Mouse (Mus musculus) forebrain, embryonic 12.5 days (tissue): ENCODE measurements at regions not wholly inside any gene's neighbourhood (a gene's known extent, or its start where the extent isn't known, plus 50 kb on each side); places are given as distances from the start of the nearest gene placed in this dataset.

ENCODE experiments used
- ATAC-seq: fragments of 200-750 bp; cut with Nextera tagmentation; 2 replicates; pipeline ENCODE4 v1.8.0; 2017; ENCODE audit warnings: moderate TSS enrichment; ENCODE audit not compliant: low FRiP score
- H3K27ac ChIP-seq: fragments of 300-500 bp; sonication (generic); 2 replicates; pipeline ENCODE4 v1.5.1; 2016; ENCODE audit warnings: mild to moderate bottlenecking
- H3K27me3 ChIP-seq: fragments of 300-500 bp; sonication (generic); 2 replicates; pipeline ENCODE4 v1.6.1; 2016; ENCODE audit warnings: mild to moderate bottlenecking
- H3K36me3 ChIP-seq: fragments of 300-500 bp; sonication (generic); replicated peaks from 2 replicates; pipeline ENCODE4 v1.6.1; 2016; ENCODE audit warnings: mild to moderate bottlenecking
- H3K4me1 ChIP-seq: fragments of 300-500 bp; sonication (generic); 2 replicates; pipeline ENCODE4 v1.6.1; 2016
- H3K4me2 ChIP-seq: fragments of 300-500 bp; sonication (generic); 2 replicates; pipeline ENCODE4 v1.6.1; 2016; ENCODE audit warnings: mild to moderate bottlenecking, moderate library complexity
- H3K4me3 ChIP-seq: fragments of 300-500 bp; sonication (generic); replicated peaks from 2 replicates; pipeline ENCODE4 v1.5.1; 2016; ENCODE audit warnings: mild to moderate bottlenecking
- H3K9ac ChIP-seq: fragments of 300-500 bp; sonication (generic); 2 replicates; pipeline ENCODE4 v1.6.1; 2016; ENCODE audit warnings: mild to moderate bottlenecking
- H3K9me3 ChIP-seq: fragments of 300-500 bp; sonication (generic); 2 replicates; pipeline ENCODE4 v1.6.1; 2016
- WGBS: fragments of 180-500 bp; shearing (Covaris S2); methylation state at CpG from one replicate; pipeline ENCODE4 v1.1.7; 2016; 5-methylcytosine and 5-hydroxymethylcytosine counted together

DNA sequence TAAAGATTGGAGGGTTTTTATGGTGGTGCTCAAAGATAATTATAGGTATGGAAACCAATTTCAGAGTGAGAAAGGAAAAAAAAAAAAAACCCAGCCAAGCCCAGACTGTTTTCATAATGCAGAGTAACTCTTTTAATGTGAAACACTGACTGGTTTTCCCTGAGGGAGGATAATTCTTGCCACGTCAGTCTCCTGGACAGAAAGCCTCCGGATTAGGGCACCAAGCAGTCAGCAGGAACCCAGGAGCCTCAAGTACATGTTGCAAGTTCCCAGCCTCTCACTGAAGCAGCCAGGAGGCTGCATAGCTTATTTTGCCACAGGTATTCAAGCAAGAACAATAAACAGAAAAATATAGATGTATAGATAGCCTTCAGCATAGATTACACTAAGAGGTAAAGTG, 378.9 kb upstream of the Noct start:
- H3K4me1 ChIP-seq, result peaks cover 9% of the 10 kb centered on the region
- no peak overlapping the region for H3K4me2 ChIP-seq
- no peaks in the 10 kb centered on the region for H3K27me3 ChIP-seq
- no peak overlapping the region for H3K9ac ChIP-seq
- 21% methylated on average over 2 of the region's 2 CpGs for WGBS
- no peaks in the 10 kb centered on the region for H3K9me3 ChIP-seq
- no peak overlapping the region for H3K4me3 ChIP-seq
- H3K36me3 ChIP-seq, result no peaks in the 10 kb centered on the region
- H3K27ac ChIP-seq, result peak overlapping the region; percentile 61
- ATAC-seq, result no peak; the same call in 1 of the 2 replicates

DNA sequence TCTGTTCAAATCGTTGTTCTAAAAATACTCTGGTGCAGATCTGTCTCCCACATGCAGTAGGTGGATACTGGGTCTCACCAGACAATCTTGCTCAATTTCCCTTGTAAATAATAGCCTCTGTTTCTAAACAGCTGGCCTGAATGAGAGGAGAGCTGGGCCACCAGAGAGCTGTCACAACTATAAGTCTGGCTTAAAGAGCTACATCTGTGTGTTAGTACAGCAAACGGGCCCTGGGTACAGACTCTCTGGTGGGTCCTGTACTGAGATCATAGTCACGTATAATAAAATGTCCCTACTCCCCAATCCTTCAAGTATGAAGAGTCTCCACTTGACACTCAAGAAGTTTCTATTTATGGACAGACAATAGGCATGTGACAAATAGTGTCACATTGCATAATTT, 375.7 kb upstream of the Noct start:
- no peak for ATAC-seq
- 74% methylated on average over 3 of the region's 3 CpGs for WGBS

GRCm38 (mm10) chr3:50851083-50851637, 373.1 kb upstream of the Noct start:
- WGBS, result 72% methylated on average over 5 of the region's 5 CpGs
- H3K4me3 ChIP-seq, result no peak overlapping the region
- H3K4me1 ChIP-seq, result no peaks in the 10 kb centered on the region
- no peak overlapping the region for H3K27ac ChIP-seq
- ATAC-seq, result peak; percentile 36; the same call in 1 of the 2 replicates
- H3K4me2 ChIP-seq, result no peak overlapping the region
- no peaks in the 10 kb centered on the region for H3K27me3 ChIP-seq
- H3K9me3 ChIP-seq, result no peaks in the 10 kb centered on the region
- no peak overlapping the region for H3K9ac ChIP-seq
- H3K36me3 ChIP-seq, result no peaks in the 10 kb centered on the region

More for the DNA sequence above, 375.7 kb upstream of the Noct start:
- H3K4me3 ChIP-seq, result no peak overlapping the region
- H3K9ac ChIP-seq, result no peak overlapping the region
- H3K27me3 ChIP-seq, result no peaks in the 10 kb centered on the region
- H3K36me3 ChIP-seq, result no peaks in the 10 kb centered on the region
- H3K27ac ChIP-seq, result no peak overlapping the region
- no peaks in the 10 kb centered on the region for H3K9me3 ChIP-seq
- peaks cover 9% of the 10 kb centered on the region for H3K4me1 ChIP-seq
- no peak overlapping the region for H3K4me2 ChIP-seq

GRCm38 (mm10) chr3:50867105-50867504, 357.1 kb upstream of the Noct start:
- Histone ChIP-seq H3K27me3 (no peaks in the 10 kb centered on the region), H3K4me2 (no peak overlapping the region), H3K9me3 (no peaks in the 10 kb centered on the region), H3K4me3 (no peak overlapping the region), H3K9ac (no peak overlapping the region), H3K27ac (no peak overlapping the region), H3K36me3 (no peaks in the 10 kb centered on the region), H3K4me1 (no peaks in the 10 kb centered on the region)
- no peak for ATAC-seq
- WGBS, result 100% methylated on average over 1 of the region's 1 CpGs

- no peaks in the 10 kb centered on the region for H3K36me3 ChIP-seq
- no peaks in the 10 kb centered on the region for H3K4me1 ChIP-seq
- no peak overlapping the region for H3K9ac ChIP-seq
- no peaks in the 10 kb centered on the region for H3K27me3 ChIP-seq
- 94% methylated on average over 3 of the region's 3 CpGs for WGBS
- H3K9me3 ChIP-seq, result no peaks in the 10 kb centered on the region
- no peak for ATAC-seq
- H3K4me3 ChIP-seq, result no peak overlapping the region
- H3K27ac ChIP-seq, result no peak overlapping the region
- no peak overlapping the region for H3K4me2 ChIP-seq
These were observed 355.0 kb upstream of the Noct start for GRCm38 (mm10) chr3:50869211-50869610.

DNA sequence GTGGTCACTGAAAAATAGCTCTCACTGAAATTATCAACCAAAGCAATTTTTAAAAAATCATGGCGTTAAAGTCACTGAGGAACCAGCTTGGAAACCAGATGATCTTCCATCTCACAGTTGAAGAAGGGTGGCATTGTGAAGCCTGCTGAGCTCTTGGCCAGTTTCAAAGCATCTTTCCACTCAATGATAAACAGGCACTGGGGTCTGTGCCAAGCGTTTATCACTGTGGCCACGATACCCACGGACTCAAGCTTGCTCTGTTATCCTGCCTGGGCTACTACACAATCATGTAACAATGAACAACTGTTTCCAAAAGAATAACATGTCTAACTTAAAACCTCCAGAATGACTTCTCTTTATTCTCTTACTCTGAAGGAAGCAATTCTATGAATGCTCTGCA, 345.2 kb upstream of the Noct start:
- Histone ChIP-seq H3K27ac (no peak overlapping the region), H3K9ac (no peak overlapping the region), H3K4me3 (no peak overlapping the region), H3K27me3 (no peaks in the 10 kb centered on the region), H3K36me3 (no peaks in the 10 kb centered on the region), H3K9me3 (no peaks in the 10 kb centered on the region), H3K4me2 (no peak overlapping the region), H3K4me1 (peaks cover 20% of the 10 kb centered on the region)
- ATAC-seq, result no peak
- WGBS, result 94% methylated on average over 4 of the region's 4 CpGs

DNA sequence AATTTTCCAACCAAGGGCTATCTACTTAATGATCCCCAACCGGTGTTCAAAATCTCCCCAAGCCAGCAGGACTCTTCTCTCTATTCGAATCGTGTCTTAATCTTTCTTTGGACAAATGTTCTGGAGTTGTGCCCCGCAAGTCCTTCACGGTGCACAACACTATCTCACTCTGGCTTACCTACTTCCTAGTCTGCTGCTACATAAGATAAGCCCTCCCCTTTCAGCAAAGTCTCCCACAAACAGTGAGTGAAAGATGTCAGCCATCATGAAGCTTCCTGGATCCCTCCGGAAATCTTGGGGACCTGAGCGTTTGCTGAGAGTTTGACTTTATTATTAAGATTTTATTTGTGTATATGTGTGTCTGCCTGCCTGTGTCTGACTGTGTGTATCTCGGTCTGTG, 344.7 kb upstream of the Noct start:
- no peak overlapping the region for H3K9ac ChIP-seq
- no peaks in the 10 kb centered on the region for H3K9me3 ChIP-seq
- peaks cover 20% of the 10 kb centered on the region for H3K4me1 ChIP-seq
- ATAC-seq, result no peak
- no peaks in the 10 kb centered on the region for H3K36me3 ChIP-seq
- H3K27ac ChIP-seq, result no peak overlapping the region
- H3K4me2 ChIP-seq, result no peak overlapping the region
- 93% methylated on average over 8 of the region's 8 CpGs for WGBS
- no peaks in the 10 kb centered on the region for H3K27me3 ChIP-seq
- no peak overlapping the region for H3K4me3 ChIP-seq

DNA sequence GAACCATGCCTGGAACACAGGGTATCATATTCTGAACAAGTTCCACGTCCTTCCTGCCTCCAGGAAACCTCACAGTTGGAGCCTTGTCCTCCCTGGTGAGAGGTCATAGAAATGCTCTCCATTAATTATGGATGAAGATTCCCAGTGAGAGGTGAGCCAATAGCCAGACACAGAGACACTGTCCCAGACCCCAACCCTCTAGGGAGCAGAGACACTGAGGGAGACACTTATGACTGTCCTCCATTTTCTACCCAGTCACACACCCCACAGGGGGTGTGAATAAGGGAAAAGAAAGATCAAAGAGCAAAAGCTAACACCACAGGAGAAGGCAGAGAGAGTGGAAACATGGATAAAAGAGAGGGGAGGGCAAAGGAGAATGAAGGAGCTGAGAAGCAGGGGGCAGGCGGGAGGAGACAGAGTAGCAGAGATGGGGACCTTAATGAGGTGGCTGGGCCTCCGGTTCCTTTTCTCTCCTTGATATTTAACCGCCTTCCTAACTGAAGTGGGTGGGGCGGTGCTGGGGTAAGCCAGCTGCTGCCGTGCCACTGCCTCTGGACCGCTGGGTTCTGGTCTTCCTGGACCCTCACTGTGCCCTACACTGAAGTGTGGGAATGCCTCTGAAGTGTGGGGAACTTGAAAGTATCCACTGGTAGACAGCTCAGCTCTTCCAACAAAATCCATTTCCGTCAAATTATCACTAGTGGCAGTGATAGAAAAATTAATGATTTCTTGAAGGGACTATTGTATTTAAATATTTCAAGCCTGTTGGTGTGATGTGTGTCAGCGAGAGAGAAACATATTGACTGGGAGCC, 342.6 kb upstream of the Noct start:
- Histone ChIP-seq H3K4me1 (peaks cover 20% of the 10 kb centered on the region), H3K27ac (peak overlapping the region; percentile 78), H3K36me3 (no peaks in the 10 kb centered on the region), H3K4me2 (peak overlapping the region; percentile 31), H3K27me3 (no peaks in the 10 kb centered on the region), H3K9ac (no peak overlapping the region), H3K9me3 (no peaks in the 10 kb centered on the region), H3K4me3 (no peak overlapping the region)
- WGBS, result 5% methylated on average over 9 of the region's 9 CpGs
- peak; percentile 75 for ATAC-seq

DNA sequence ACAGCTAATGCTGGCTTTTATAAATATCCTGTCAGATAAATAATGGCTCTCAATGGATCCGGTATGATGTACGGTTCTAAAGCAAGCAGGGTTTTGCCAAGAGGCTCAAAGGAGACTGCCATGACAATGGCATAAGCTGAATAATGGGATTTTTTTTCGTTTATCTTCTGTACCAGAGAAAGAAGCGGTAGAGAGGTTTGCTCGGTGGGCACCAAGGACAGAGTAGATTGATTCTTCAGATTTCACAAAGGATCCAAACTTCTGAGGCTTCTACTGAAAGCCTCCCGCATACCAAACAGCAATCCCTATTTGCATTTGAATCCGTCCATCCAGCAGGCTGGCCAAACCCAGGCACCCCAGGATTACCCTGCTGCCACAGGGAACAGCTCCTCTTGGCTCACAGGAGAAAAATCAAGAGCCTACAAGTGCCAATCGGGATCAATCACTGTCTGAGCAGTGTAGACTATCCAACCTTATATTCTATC, 342.0 kb upstream of the Noct start:
- peak; percentile 69 for ATAC-seq
- H3K9ac ChIP-seq, result no peak overlapping the region
- no peaks in the 10 kb centered on the region for H3K27me3 ChIP-seq
- no peak overlapping the region for H3K4me3 ChIP-seq
- peak overlapping the region; percentile 31; the same call in 1 of the 2 replicates for H3K4me2 ChIP-seq
- no peaks in the 10 kb centered on the region for H3K9me3 ChIP-seq
- WGBS, result 3% methylated on average over 8 of the region's 8 CpGs
- peak overlapping the region; percentile 78 for H3K27ac ChIP-seq
- no peaks in the 10 kb centered on the region for H3K36me3 ChIP-seq
- H3K4me1 ChIP-seq, result peaks cover 20% of the 10 kb centered on the region

DNA sequence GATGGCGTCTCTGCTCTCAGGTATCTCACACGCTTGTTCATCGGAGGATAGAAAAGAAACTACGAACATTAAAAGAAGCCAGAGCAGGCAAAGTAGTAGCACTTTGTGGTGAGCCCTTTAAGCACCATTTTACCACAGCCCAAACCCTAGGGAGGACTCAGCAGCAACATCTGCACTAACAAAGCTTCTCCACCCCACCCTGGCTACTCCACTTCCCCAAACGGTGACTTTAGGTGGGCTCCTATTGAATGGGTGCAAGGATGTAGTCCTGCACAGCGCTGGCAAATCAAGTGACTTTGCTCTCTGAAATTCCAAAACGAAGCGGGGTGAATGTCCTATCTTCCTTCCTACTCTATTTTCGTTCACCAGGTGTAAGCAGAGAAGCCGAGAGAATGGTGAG, 337.9 kb upstream of the Noct start:
- Histone ChIP-seq H3K27ac (no peak overlapping the region), H3K4me2 (no peak overlapping the region), H3K4me1 (peaks cover 17% of the 10 kb centered on the region), H3K9me3 (no peaks in the 10 kb centered on the region), H3K36me3 (no peaks in the 10 kb centered on the region), H3K4me3 (no peak overlapping the region), H3K27me3 (no peaks in the 10 kb centered on the region), H3K9ac (no peak overlapping the region)
- ATAC-seq, result no peak
- WGBS, result 89% methylated on average over 10 of the region's 10 CpGs

DNA sequence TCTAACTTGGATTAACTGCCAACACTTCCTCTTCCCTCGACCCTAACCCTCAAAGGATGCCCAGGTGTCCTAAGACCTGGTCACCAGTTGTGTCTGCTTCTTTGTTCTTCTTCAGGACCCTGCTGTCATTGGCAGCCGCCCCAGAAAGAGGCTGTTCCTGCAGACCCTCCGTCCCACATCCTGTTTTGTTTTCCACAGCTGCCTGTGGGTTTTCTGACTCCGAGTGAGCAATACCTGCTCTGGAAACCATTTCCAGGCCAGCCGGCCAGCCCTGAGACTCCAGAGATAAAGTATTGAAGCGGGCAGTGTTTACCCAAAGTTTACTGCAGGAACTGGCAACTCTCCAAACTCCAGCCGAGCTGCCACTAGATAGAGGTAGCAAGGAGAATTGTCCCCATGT, 337.2 kb upstream of the Noct start:
- 66% methylated on average over 7 of the region's 7 CpGs for WGBS
- no peak overlapping the region for H3K9ac ChIP-seq
- no peaks in the 10 kb centered on the region for H3K9me3 ChIP-seq
- ATAC-seq, result no peak
- H3K36me3 ChIP-seq, result no peaks in the 10 kb centered on the region
- H3K4me2 ChIP-seq, result no peak overlapping the region
- H3K4me3 ChIP-seq, result no peak overlapping the region
- H3K27ac ChIP-seq, result no peak overlapping the region
- H3K27me3 ChIP-seq, result no peaks in the 10 kb centered on the region
- peaks cover 10% of the 10 kb centered on the region for H3K4me1 ChIP-seq

DNA sequence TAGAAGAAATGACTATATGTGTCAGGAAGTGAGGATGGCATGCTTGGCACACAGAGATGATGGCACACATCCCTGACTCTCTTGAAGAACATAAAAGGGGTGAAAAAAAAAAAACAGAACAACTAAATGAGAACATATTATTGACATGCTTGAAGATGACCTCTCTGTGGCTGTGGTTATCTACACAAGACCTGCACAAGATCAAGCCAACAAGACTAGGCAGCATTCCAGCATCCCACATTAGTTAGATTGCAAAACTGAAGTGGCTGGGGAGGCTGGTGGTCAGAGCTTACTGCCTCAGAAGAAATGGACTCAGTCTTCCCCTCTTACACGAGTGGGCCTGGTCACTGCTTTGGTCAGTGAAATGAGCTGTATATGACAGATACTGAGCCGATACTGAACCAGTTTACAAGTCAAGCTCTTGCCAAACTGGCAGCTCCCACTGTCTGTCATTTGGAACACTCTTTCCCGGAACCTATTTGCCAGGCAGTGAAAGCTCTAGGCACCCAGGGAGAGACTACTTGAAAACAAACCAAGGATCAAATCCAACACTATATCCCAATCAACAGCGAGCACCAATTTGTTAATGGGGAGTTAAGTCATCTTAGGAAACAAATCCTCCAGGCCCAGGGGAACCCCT, 335.6 kb upstream of the Noct start:
- H3K27me3 ChIP-seq, result no peaks in the 10 kb centered on the region
- no peak overlapping the region for H3K9ac ChIP-seq
- no peak overlapping the region for H3K4me3 ChIP-seq
- H3K9me3 ChIP-seq, result no peaks in the 10 kb centered on the region
- 91% methylated on average over 4 of the region's 4 CpGs for WGBS
- no peaks in the 10 kb centered on the region for H3K36me3 ChIP-seq
- no peaks in the 10 kb centered on the region for H3K4me1 ChIP-seq
- H3K27ac ChIP-seq, result no peak overlapping the region
- ATAC-seq, result no peak
- no peak overlapping the region for H3K4me2 ChIP-seq
